Mouse (Mus musculus): Measurements from ENCODE around the gene Hunk. TPM values are rescaled to one million over a fixed set of nuclear protein-coding genes. Genes with fewer than 3 reads are reported as not detected.

Hunk gene
- polyA plus RNA-seq, 1 experiment from 2014 or later: 14.5 TPM

DNA sequence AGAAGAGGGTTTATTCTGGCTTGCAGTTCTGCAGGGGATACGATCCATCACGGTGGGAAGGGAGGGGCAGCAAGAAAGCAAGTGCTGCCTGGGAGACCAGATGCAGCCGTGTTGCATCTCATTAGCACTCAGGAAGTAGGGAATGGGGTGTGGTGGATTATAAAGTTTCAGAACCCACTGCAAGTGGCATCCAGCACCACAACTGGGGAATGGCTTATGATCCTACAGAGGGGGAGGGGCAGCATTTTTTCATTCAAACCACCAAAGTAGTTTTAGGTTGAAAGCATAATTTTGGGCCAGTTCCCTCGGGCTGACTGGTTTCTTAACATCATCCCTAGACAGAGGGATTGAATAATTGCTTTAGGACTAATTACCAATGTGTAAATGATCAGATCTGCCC is 26.1 kb upstream of the Hunk start:
- no peak for ATAC-seq (replicated peaks; ENCODE audit: insufficient number of reproducible peaks, low FRiP score, low TSS enrichment, low read depth)

DNA sequence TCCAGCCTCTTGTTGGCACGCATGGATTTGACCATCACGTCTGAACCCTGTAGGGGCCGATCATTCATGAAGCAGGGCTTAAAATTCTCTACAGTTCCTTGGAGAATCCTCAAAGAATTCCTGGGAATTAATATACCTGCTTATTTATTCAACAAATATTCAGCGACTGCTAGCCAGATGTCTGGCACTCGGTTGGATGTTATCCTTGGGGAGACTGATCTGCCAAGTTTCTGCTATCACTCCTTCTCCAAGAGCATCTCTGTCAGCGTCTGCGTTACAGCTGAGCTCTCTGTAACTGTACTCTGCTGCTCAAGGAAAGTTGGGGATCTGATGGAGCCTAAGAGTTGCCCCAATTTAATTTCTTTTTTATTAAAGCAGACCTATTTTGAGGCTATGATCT is 25.5 kb upstream of the Hunk start:
- Histone ChIP-seq H3K27ac (replicated peaks; ENCODE audit: low read depth, low read length) (no peak overlapping the region), H3K9ac (replicated peaks; ENCODE audit: low read length) (no peak overlapping the region), H3K27me3 (ENCODE audit: control insufficient read depth, insufficient read depth, low read length) (no peaks in the 10 kb centered on the region), H3K36me3 (replicated peaks; ENCODE audit: control insufficient read depth, insufficient read depth, low read depth, low read length) (no peaks in the 10 kb centered on the region), H3K4me1 (ENCODE audit: control insufficient read depth, insufficient read depth, low read length) (no peaks in the 10 kb centered on the region; the same call in 1 of the 2 replicates), H3K4me3 (ENCODE audit: low read depth, low read length) (no peak overlapping the region), H3K9me3 (replicated peaks; ENCODE audit: control insufficient read depth, low read length) (no peaks in the 10 kb centered on the region), H3K4me2 (ENCODE audit: low read depth, low read length) (no peak overlapping the region)
- ATAC-seq (replicated peaks; ENCODE audit: insufficient number of reproducible peaks, low FRiP score, low TSS enrichment, low read depth): no peak
- 55% methylated on average over 7 of the region's 7 CpGs for WGBS
- no peak for DNase-seq (ENCODE audit: low spot score)

More for the DNA sequence above, 26.1 kb upstream of the Hunk start:
- DNase-seq (ENCODE audit: low spot score): no peak
- no peaks in the 10 kb centered on the region for H3K27me3 ChIP-seq (ENCODE audit: control insufficient read depth, insufficient read depth, low read length)
- no peak overlapping the region for H3K27ac ChIP-seq (replicated peaks; ENCODE audit: low read depth, low read length)
- no peaks in the 10 kb centered on the region; the same call in 1 of the 2 replicates for H3K4me1 ChIP-seq (ENCODE audit: control insufficient read depth, insufficient read depth, low read length)
- H3K36me3 ChIP-seq (replicated peaks; ENCODE audit: control insufficient read depth, insufficient read depth, low read depth, low read length): no peaks in the 10 kb centered on the region
- H3K9me3 ChIP-seq (replicated peaks; ENCODE audit: control insufficient read depth, low read length): no peaks in the 10 kb centered on the region
- H3K4me2 ChIP-seq (ENCODE audit: low read depth, low read length): no peak overlapping the region
- H3K9ac ChIP-seq (replicated peaks; ENCODE audit: low read length): no peak overlapping the region
- H3K4me3 ChIP-seq (ENCODE audit: low read depth, low read length): no peak overlapping the region
- 30% methylated on average over 4 of the region's 4 CpGs for WGBS

- Histone ChIP-seq H3K27ac (replicated peaks; ENCODE audit: low read depth, low read length) (no peak overlapping the region), H3K36me3 (replicated peaks; ENCODE audit: control insufficient read depth, insufficient read depth, low read depth, low read length) (no peaks in the 10 kb centered on the region), H3K4me3 (ENCODE audit: low read depth, low read length) (no peak overlapping the region), H3K4me1 (ENCODE audit: control insufficient read depth, insufficient read depth, low read length) (no peaks in the 10 kb centered on the region; the same call in 1 of the 2 replicates), H3K27me3 (ENCODE audit: control insufficient read depth, insufficient read depth, low read length) (no peaks in the 10 kb centered on the region), H3K9me3 (replicated peaks; ENCODE audit: control insufficient read depth, low read length) (no peaks in the 10 kb centered on the region), H3K9ac (replicated peaks; ENCODE audit: low read length) (no peak overlapping the region), H3K4me2 (ENCODE audit: low read depth, low read length) (no peak overlapping the region)
- DNase-seq (ENCODE audit: low spot score): peak; percentile 41
- 56% methylated on average over 6 of the region's 6 CpGs for WGBS
- ATAC-seq (replicated peaks; ENCODE audit: insufficient number of reproducible peaks, low FRiP score, low TSS enrichment, low read depth): no peak
Observed at GRCm38 (mm10) chr16:90362926-90363325, 22.9 kb upstream of the Hunk start.

- peak; percentile 86 for DNase-seq (ENCODE audit: low spot score)
- Histone ChIP-seq H3K36me3 (replicated peaks; ENCODE audit: control insufficient read depth, insufficient read depth, low read depth, low read length) (no peaks in the 10 kb centered on the region), H3K4me3 (ENCODE audit: low read depth, low read length) (no peak overlapping the region), H3K4me1 (ENCODE audit: control insufficient read depth, insufficient read depth, low read length) (no peaks in the 10 kb centered on the region; the same call in 1 of the 2 replicates), H3K27me3 (ENCODE audit: control insufficient read depth, insufficient read depth, low read length) (no peaks in the 10 kb centered on the region), H3K4me2 (ENCODE audit: low read depth, low read length) (no peak overlapping the region), H3K9ac (replicated peaks; ENCODE audit: low read length) (no peak overlapping the region), H3K27ac (replicated peaks; ENCODE audit: low read depth, low read length) (no peak overlapping the region), H3K9me3 (replicated peaks; ENCODE audit: control insufficient read depth, low read length) (no peaks in the 10 kb centered on the region)
- 14% methylated on average over 11 of the region's 11 CpGs for WGBS
- no peak for ATAC-seq (replicated peaks; ENCODE audit: insufficient number of reproducible peaks, low FRiP score, low TSS enrichment, low read depth)
Observed at GRCm38 (mm10) chr16:90379897-90380296, 5.9 kb upstream of the Hunk start.

GRCm38 (mm10) chr16:90381633-90382032 is 4.2 kb upstream of the Hunk start:
- Histone ChIP-seq H3K27me3 (ENCODE audit: control insufficient read depth, insufficient read depth, low read length) (no peaks in the 10 kb centered on the region), H3K9ac (replicated peaks; ENCODE audit: low read length) (no peak overlapping the region), H3K4me2 (ENCODE audit: low read depth, low read length) (no peak overlapping the region), H3K36me3 (replicated peaks; ENCODE audit: control insufficient read depth, insufficient read depth, low read depth, low read length) (no peaks in the 10 kb centered on the region), H3K9me3 (replicated peaks; ENCODE audit: control insufficient read depth, low read length) (no peaks in the 10 kb centered on the region), H3K4me3 (ENCODE audit: low read depth, low read length) (no peak overlapping the region), H3K4me1 (ENCODE audit: control insufficient read depth, insufficient read depth, low read length) (no peaks in the 10 kb centered on the region; the same call in 1 of the 2 replicates), H3K27ac (replicated peaks; ENCODE audit: low read depth, low read length) (no peak overlapping the region)
- no peak for ATAC-seq (replicated peaks; ENCODE audit: insufficient number of reproducible peaks, low FRiP score, low TSS enrichment, low read depth)
- no peak for DNase-seq (ENCODE audit: low spot score)
- WGBS: 85% methylated on average over 3 of the region's 3 CpGs

- H3K4me2 ChIP-seq (ENCODE audit: low read depth, low read length): no peak overlapping the region
- H3K9ac ChIP-seq (replicated peaks; ENCODE audit: low read length): no peak overlapping the region
- no peaks in the 10 kb centered on the region; the same call in 1 of the 2 replicates for H3K4me1 ChIP-seq (ENCODE audit: control insufficient read depth, insufficient read depth, low read length)
- DNase-seq (ENCODE audit: low spot score): no peak
- 78% methylated on average over 10 of the region's 10 CpGs for WGBS
- H3K9me3 ChIP-seq (replicated peaks; ENCODE audit: control insufficient read depth, low read length): no peaks in the 10 kb centered on the region
- ATAC-seq (replicated peaks; ENCODE audit: insufficient number of reproducible peaks, low FRiP score, low TSS enrichment, low read depth): no peak
- H3K36me3 ChIP-seq (replicated peaks; ENCODE audit: control insufficient read depth, insufficient read depth, low read depth, low read length): no peaks in the 10 kb centered on the region
- no peak overlapping the region for H3K27ac ChIP-seq (replicated peaks; ENCODE audit: low read depth, low read length)
- H3K4me3 ChIP-seq (ENCODE audit: low read depth, low read length): no peak overlapping the region
- H3K27me3 ChIP-seq (ENCODE audit: control insufficient read depth, insufficient read depth, low read length): no peaks in the 10 kb centered on the region
Observed at GRCm38 (mm10) chr16:90382701-90383280, 3.0 kb upstream of the Hunk start.

- no peaks in the 10 kb centered on the region; the same call in 1 of the 2 replicates for H3K4me1 ChIP-seq (ENCODE audit: control insufficient read depth, insufficient read depth, low read length)
- DNase-seq (ENCODE audit: low spot score) (no peak), ATAC-seq (replicated peaks; ENCODE audit: insufficient number of reproducible peaks, low FRiP score, low TSS enrichment, low read depth) (no peak)
- H3K4me3 ChIP-seq (ENCODE audit: low read depth, low read length): no peak overlapping the region
- H3K27me3 ChIP-seq (ENCODE audit: control insufficient read depth, insufficient read depth, low read length): no peaks in the 10 kb centered on the region
- 68% methylated on average over 3 of the region's 3 CpGs for WGBS
- H3K9ac ChIP-seq (replicated peaks; ENCODE audit: low read length): no peak overlapping the region
- no peaks in the 10 kb centered on the region for H3K9me3 ChIP-seq (replicated peaks; ENCODE audit: control insufficient read depth, low read length)
- H3K27ac ChIP-seq (replicated peaks; ENCODE audit: low read depth, low read length): no peak overlapping the region
- no peak overlapping the region for H3K4me2 ChIP-seq (ENCODE audit: low read depth, low read length)
- H3K36me3 ChIP-seq (replicated peaks; ENCODE audit: control insufficient read depth, insufficient read depth, low read depth, low read length): no peaks in the 10 kb centered on the region
Observed at GRCm38 (mm10) chr16:90384058-90384457, 1.8 kb upstream of the Hunk start.

DNA sequence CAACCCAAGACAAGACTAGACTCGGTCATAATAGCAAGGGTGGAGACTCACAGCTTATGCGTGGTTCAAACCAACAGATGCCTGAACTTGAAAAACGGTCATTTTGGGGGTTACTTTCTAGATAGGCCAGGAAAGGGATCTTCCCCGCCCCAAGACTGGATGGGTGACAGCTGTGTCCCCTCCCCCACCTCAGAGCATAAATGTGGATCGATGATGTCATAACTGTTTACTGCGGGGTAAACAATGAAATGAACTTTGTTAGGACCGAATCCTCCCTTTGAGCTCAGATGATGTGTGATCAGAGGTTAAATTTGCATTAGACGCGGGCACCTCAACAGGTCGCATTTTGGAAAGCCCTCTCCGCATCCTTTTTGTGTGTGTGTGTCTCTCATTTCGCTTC is 967 bp upstream of the Hunk start:
- no peaks in the 10 kb centered on the region for H3K36me3 ChIP-seq (replicated peaks; ENCODE audit: control insufficient read depth, insufficient read depth, low read depth, low read length)
- 7% methylated on average over 12 of the region's 12 CpGs for WGBS
- no peaks in the 10 kb centered on the region for H3K27me3 ChIP-seq (ENCODE audit: control insufficient read depth, insufficient read depth, low read length)
- peak overlapping the region; percentile 99; the same call in 1 of the 2 replicates for H3K9ac ChIP-seq (replicated peaks; ENCODE audit: low read length)
- H3K4me1 ChIP-seq (ENCODE audit: control insufficient read depth, insufficient read depth, low read length): no peaks in the 10 kb centered on the region; the same call in 1 of the 2 replicates
- H3K27ac ChIP-seq (replicated peaks; ENCODE audit: low read depth, low read length): no peak overlapping the region
- peak overlapping the region; percentile 97 for H3K4me3 ChIP-seq (ENCODE audit: low read depth, low read length)
- H3K9me3 ChIP-seq (replicated peaks; ENCODE audit: control insufficient read depth, low read length): no peaks in the 10 kb centered on the region
- H3K4me2 ChIP-seq (ENCODE audit: low read depth, low read length): peak overlapping the region; percentile 75
- ATAC-seq (replicated peaks; ENCODE audit: insufficient number of reproducible peaks, low FRiP score, low TSS enrichment, low read depth): no peak
- peak; percentile 41 for DNase-seq (ENCODE audit: low spot score)
